Mouse (Mus musculus) T-helper 17 cell (primary cell): ENCODE measurements around the gene Sdr9c7.

Source experiments
- in situ Hi-C, 2 experiments: fragments of 300-600 bp; cut with MboI, MseI; formaldehyde crosslinking; loops; 1 replicate in 1 of 2; 2 replicates in 1 of 2; pipeline ENCODE4 v1.15.1; 2025; ENCODE audit warnings: high pct_unique_total_duplicates in 2 of 2

Sdr9c7 gene

DNA sequence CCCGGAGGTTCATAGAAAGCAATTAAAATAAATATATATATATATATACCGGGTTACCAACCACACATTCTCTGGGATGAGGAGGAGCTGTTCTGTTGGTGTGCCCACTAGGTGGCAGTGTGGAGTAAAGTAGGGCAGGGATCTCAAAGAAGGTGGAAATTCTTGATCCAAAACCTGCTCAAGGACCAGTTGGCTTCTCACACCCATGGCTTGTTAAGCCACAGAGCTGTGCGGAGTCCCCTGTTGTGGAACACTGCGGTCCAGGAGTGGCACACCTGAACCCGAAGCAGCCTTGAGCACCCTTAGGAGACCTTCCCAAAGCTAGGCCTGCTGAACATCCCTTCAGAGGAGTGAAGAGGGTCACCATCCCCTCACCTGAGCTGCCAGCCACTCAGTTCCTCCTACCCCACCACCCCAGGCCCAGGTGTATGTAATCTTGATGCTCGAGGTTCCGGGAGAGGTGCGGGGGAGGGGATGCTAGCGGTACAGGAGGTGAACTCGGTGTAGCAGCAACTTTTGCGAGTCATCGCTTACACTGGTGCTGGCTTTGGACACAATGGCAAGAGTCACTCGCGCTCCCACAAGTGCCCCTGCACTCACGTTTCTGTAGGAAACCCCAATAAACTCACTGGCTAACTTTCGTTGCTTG is 58.0 kb downstream of the Sdr9c7 start:
- in situ Hi-C loops, result loop anchor here (5.0 to 10.0 kb wide), 2 partner anchors 51 to 969 kb away; partner anchors contain the start of genes Bloc1s1 (in 1 of the 2), Hsd17b6 (in 1 of the 2) and Rdh5 (in 1 of the 2)

DNA sequence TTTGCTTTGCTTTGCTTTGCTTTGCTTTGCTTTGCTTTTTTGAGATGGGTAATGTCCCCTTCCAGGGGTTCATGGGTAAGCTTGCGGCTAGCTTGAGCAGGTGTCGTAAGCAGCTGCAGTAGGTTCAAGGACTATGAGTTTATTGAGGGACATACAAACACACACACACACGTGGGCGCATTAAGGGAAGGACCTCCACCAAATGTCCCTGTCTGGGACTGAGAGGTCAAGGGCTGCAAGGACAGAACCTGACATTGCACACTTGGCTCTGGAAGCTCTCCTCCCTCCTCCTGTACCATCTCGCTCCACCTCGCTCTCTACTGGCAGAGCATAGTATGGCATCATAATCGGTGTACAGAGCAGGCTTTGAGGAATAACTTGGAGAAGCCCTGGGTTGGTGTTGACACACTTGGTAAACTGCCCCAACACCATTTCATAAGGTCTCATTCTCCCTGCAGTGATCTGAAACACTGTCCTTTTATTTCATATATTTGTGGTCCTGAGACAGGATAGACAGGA is 60.9 kb downstream of the Sdr9c7 start:
- in situ Hi-C loops, result loop anchor here (5.0 to 10.0 kb wide), 2 partner anchors 48 to 966 kb away; partner anchors contain the start of genes Bloc1s1 (in 1 of the 2), Hsd17b6 (in 1 of the 2) and Rdh5 (in 1 of the 2)
